Mouse (Mus musculus): ENCODE measurements at regions not wholly inside any gene's neighbourhood (a gene's known extent, or its start where the extent isn't known, plus 50 kb on each side); places are given as distances from the start of the nearest gene placed in this dataset.
A peak's percentile ranks its signal among the peaks of the same experiment; 100 is the strongest.

DNA sequence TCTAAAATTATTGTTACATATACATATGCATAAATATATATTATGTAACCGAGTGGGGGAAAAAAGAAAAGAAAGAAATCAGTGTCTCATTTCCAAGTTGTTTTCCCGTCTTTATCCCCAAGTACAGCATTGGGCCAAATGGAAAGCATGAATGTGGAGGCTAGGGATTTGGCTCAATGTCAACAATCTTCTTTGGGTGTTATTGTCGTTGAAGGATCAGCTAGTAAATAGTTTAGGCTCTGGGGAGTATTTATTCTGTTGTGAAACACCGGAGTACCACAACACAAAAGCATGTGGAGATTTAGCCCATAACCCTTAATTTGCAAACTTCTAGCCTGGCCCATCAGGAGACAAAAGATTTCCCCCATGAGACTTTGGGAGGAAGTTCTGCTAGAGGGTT lies 105.8 kb upstream of the Maf start:
- no peak for DNase-seq
- intact Hi-C loops (cut with DNase I; ENCODE audit: low total_unique reads), result no loop called here

- intact Hi-C loops (cut with DNase I; ENCODE audit: low total_unique reads), result no loop called here
Observed at GRCm38 (mm10) chr8:115806579-115806978, 99.0 kb upstream of the Maf start.

GRCm38 (mm10) chr8:115806139-115806538 lies 98.5 kb upstream of the Maf start:
- no peak for DNase-seq
- intact Hi-C loops (cut with DNase I; ENCODE audit: low total_unique reads), result no loop called here

More at GRCm38 (mm10) chr8:115806579-115806978, 99.0 kb upstream of the Maf start:
- DNase-seq, result no peak

GRCm38 (mm10) chr8:115793587-115793986 lies 86.0 kb upstream of the Maf start:
- DNase-seq, result no peak

GRCm38 (mm10) chr8:115788421-115788820 lies 80.8 kb upstream of the Maf start:
- no peak for DNase-seq
- intact Hi-C loops (cut with DNase I; ENCODE audit: low total_unique reads), result no loop called here

More at GRCm38 (mm10) chr8:115793587-115793986, 86.0 kb upstream of the Maf start:
- intact Hi-C loops (cut with DNase I; ENCODE audit: low total_unique reads), result no loop called here

GRCm38 (mm10) chr8:115786185-115786584 lies 78.6 kb upstream of the Maf start:
- intact Hi-C loops (cut with DNase I; ENCODE audit: low total_unique reads), result no loop called here
- DNase-seq, result no peak

GRCm38 (mm10) chr8:115785769-115786168 lies 78.2 kb upstream of the Maf start:
- intact Hi-C loops (cut with DNase I; ENCODE audit: low total_unique reads), result no loop called here
- DNase-seq, result no peak

DNA sequence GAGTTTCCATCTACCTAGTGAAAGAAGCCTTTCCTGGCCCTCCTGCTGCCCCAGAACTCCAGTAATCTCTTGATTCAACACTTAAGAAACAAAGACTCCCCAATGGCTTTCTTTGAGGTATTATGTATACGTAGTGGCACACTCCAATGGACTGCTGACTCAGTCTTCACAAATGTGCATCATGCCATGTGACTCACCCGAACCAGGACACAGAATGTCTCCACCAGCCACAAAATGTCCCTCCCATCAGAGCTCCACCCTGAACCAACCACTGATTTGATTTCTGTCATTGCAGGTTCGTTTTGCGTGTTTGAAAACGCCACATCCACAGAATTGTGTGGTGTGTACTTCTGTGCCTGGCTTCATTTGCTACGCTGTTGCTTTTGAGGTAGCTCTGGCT lies 75.8 kb upstream of the Maf start:
- DNase-seq, result no peak
- intact Hi-C loops (cut with DNase I; ENCODE audit: low total_unique reads), result no loop called here

DNA sequence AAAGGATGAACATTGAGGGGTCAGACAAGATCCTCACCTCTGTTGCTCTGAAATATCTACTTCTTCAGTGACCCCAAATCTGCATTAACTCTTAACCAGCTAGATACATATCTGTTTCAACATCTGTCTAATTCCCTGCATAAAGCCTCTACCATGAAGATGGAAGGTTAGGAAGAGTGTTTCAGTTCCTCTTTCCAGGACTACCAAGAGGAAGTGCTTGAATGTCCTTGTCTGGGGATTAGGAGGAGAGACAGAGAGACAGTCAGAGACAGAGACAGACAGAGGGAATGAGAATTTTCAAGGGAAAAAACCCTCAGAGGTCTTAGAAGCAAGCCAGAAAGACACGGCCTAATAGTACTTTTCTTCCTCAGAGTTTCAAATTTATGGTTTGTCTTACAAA lies 70.8 kb upstream of the Maf start:
- DNase-seq, result no peak
- intact Hi-C loops (cut with DNase I; ENCODE audit: low total_unique reads), result no loop called here

- intact Hi-C loops (cut with DNase I; ENCODE audit: low total_unique reads), result no loop called here
- no peak for DNase-seq
Observed at GRCm38 (mm10) chr8:115771060-115771459, 63.5 kb upstream of the Maf start.

GRCm38 (mm10) chr8:115768631-115769030 lies 61.0 kb upstream of the Maf start:
- DNase-seq, result no peak
- intact Hi-C loops (cut with DNase I; ENCODE audit: low total_unique reads), result no loop called here

- intact Hi-C loops (cut with DNase I; ENCODE audit: low total_unique reads), result no loop called here
- peak; percentile 41 for DNase-seq
Observed at GRCm38 (mm10) chr8:115766218-115766898, 58.8 kb upstream of the Maf start.

GRCm38 (mm10) chr8:115764551-115764950 lies 57.0 kb upstream of the Maf start:
- intact Hi-C loops (cut with DNase I; ENCODE audit: low total_unique reads), result no loop called here
- no peak for DNase-seq

DNA sequence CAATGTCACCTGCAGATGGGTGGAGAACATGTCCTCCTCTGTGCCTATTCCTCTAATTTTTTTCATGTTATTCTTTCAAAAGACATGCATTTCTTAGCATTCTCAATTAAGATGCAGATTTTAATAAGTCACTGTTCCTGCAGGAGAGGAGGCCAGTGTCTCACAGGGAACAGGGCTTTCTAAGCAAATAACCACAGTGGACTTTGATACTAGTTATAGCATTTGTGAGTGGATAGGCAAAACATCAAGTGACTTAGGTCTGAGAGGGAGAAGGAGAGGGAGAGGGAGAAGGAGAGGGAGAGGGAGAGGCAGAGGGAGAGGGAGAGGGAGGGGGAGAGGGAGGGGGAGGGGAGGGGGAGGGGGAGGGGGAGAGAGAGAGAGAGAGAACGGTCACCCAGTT lies 50.4 kb upstream of the Maf start:
- intact Hi-C loops (cut with DNase I; ENCODE audit: low total_unique reads), result no loop called here

More for the DNA sequence above, 50.4 kb upstream of the Maf start:
- DNase-seq, result no peak
